Mouse (Mus musculus): ENCODE measurements around the gene Dkc1. TPM values are rescaled to one million over a fixed set of nuclear protein-coding genes. Genes with fewer than 3 reads are reported as not detected.
A peak's percentile ranks its signal among the peaks of the same experiment; 100 is the strongest.

The Dkc1 gene
- polyA plus RNA-seq, 2 experiments: 48.1 to 69.3 TPM

DNA sequence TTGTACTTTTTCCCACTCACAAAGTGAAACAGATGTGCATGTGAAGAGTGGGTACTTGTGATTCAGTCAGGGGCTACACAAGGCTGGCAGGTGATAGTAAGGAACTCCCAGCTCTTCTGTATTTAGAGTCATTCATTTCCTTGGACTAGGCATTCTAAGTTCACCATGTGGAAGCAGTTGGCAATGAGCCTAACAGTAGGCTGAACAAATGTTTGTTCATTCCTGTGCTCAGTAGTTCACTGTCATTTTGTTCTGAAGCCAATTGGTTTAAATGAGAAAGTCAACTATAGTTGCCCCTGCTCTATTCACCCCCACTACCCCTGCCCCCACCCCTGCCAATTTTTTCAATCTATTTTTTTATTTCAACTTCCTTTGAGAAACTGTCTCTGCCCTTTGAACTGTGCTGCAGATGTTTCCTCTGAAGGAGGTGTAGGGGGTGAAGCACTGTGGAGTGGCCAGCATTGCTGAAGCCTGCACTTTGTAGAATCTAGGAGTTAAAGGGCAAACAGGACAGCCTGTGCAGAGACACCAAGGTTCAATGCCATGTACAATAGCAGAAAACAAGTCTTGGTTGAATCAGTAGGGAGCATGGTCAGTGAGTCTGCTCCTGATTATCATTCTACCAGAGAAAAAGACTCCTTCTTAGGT is 32.8 kb downstream of the Dkc1 start:
- Histone ChIP-seq H3K27me3 (ENCODE audit: control insufficient read depth, insufficient read depth, low read length) (no peaks in the 10 kb centered on the region), H3K4me1 (replicated peaks; ENCODE audit: control insufficient read depth in 2 of 2, insufficient read depth in 2 of 2, low read length in 1 of 2) (peaks cover 6 to 11% of the 10 kb centered on the region in 2 experiments; a peak in 3 of 4 replicates), H3K4me3 (ENCODE audit: insufficient read depth in 1 of 2, low read depth in 2 of 2, low read length in 2 of 2) (peak overlapping the region; percentile 78 to 85), H3K9me3 (ENCODE audit: control insufficient read depth, low read length) (no peaks in the 10 kb centered on the region), H3K27ac (peak overlapping the region; percentile 63), H3K9ac (replicated peaks) (peak overlapping the region; percentile 83), H3K36me3 (replicated peaks; ENCODE audit: control insufficient read depth, insufficient read depth, low read depth) (peaks cover 15% of the 10 kb centered on the region), H3K4me2 (ENCODE audit: low read depth) (peak overlapping the region; percentile 77)
- TF ChIP-seq EP300 (IDR thresholded peaks at IDR 0.05; ENCODE audit: low read depth) (no peak), CTCF (IDR thresholded peaks at IDR 0.05; ENCODE audit: low read depth) (no peak)
- ATAC-seq (ENCODE audit: insufficient read depth): no peak
- DNase-seq (ENCODE audit: low read depth in 3 of 3, low spot score in 3 of 3): no peak

DNA sequence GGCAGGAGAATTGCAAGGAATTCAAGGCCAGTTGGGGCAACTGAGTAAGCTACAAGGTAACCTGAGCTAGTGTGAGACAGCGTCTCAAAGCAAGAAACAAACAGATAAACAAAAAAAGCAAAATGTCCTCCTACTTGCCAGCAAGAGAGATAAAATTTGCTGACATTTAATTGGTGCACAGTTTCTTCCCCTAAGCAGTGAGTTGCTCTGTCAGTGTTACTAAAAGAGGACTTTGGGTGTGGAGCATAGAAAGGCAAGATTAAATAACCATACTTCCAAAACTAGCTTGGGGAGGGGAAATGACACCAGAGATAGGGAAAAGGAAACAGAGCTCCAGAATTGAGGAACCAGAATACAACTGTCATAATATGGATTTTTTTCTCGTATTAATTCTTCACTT is 33.8 kb downstream of the Dkc1 start:
- H3K4me3 ChIP-seq (ENCODE audit: insufficient read depth in 1 of 2, low read depth in 2 of 2, low read length in 2 of 2): peak overlapping the region; percentile 78 to 85
- peaks cover 11% of the 10 kb centered on the region for H3K36me3 ChIP-seq (replicated peaks; ENCODE audit: control insufficient read depth, insufficient read depth, low read depth)
- DNase-seq (ENCODE audit: low read depth in 3 of 3, low spot score in 3 of 3) (peak; percentile 50 to 61 (median 58)), ATAC-seq (ENCODE audit: insufficient read depth) (peak; percentile 17; the same call in 1 of the 2 replicates)
- H3K4me2 ChIP-seq (ENCODE audit: low read depth): peak overlapping the region; percentile 77
- H3K9me3 ChIP-seq (ENCODE audit: control insufficient read depth, low read length): no peaks in the 10 kb centered on the region
- peaks cover 6 to 11% of the 10 kb centered on the region in 2 experiments; a peak in 3 of 4 replicates for H3K4me1 ChIP-seq (replicated peaks; ENCODE audit: control insufficient read depth in 2 of 2, insufficient read depth in 2 of 2, low read length in 1 of 2)
- peak overlapping the region; percentile 83 for H3K9ac ChIP-seq (replicated peaks)
- 2% methylated on average over 2 of the region's 2 CpGs for WGBS (ENCODE audit: insufficient replicate concordance)
- peak overlapping the region; percentile 92 for H3K27ac ChIP-seq
- TF ChIP-seq CTCF (IDR thresholded peaks at IDR 0.05; ENCODE audit: low read depth) (no peak), EP300 (IDR thresholded peaks at IDR 0.05; ENCODE audit: low read depth) (no peak)
- H3K27me3 ChIP-seq (ENCODE audit: control insufficient read depth, insufficient read depth, low read length): no peaks in the 10 kb centered on the region

DNA sequence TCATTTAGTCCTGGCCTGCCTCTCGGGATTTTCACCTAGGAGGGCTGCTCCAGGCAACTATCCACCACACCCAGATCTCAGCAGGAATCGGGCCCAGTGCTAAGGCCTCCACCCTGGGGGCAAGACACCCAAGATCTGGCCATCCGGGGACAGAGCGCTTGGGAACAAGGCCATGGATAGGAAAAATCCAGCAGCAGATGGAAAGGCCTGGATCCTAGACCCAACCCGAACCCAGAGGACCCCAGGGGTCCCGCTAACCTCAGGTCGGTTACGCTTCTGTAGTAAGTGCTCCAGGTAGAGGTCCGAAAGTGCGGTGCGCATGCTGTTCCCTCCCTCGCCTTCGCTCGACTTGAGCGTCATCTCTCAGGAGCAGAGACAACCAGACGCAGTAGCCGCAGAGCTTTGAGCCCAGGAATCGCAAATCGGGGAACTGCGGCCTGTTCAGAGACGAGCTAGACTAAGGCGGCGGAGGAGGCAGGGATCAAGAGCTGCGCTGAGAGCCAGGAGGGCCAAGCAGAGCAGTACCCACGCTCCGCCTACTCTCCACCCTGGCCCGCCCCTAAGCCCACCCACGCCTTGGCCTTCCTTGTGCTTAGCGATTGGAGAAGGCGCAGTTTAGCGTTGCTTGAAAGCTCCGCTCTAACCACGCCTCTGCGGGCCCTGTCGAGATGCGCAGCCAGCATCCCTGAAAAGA is 35.0 kb downstream of the Dkc1 start, which contains the start of gene Mpp1:
Mpp1 (minus strand) TSS at position 550 of the 694 bp plus-strand sequence.
- Histone ChIP-seq H3K27ac (peak within 1 kb of the TSS; percentile 92), H3K9me3 (ENCODE audit: control insufficient read depth, low read length) (no peaks in the 10 kb centered on the region), H3K4me3 (ENCODE audit: insufficient read depth in 1 of 2, low read depth in 2 of 2, low read length in 2 of 2) (peak within 1 kb of the TSS; percentile 78 to 85), H3K4me1 (replicated peaks; ENCODE audit: control insufficient read depth in 2 of 2, insufficient read depth in 2 of 2, low read length in 1 of 2) (peaks cover 6 to 11% of the 10 kb centered on the region in 2 experiments; a peak in 3 of 4 replicates), H3K36me3 (replicated peaks; ENCODE audit: control insufficient read depth, insufficient read depth, low read depth) (peaks cover under 1% of the 10 kb centered on the region), H3K27me3 (ENCODE audit: control insufficient read depth, insufficient read depth, low read length) (no peaks in the 10 kb centered on the region), H3K9ac (replicated peaks) (peak within 1 kb of the TSS; percentile 83), H3K4me2 (ENCODE audit: low read depth) (peak within 1 kb of the TSS; percentile 77)
- TF ChIP-seq EP300 (IDR thresholded peaks at IDR 0.05; ENCODE audit: low read depth): no peak
- no peak for TF ChIP-seq CTCF (IDR thresholded peaks at IDR 0.05; ENCODE audit: low read depth)
- ATAC-seq (ENCODE audit: insufficient read depth) (peak; percentile 98), DNase-seq (ENCODE audit: low read depth in 3 of 3, low spot score in 3 of 3) (peak; percentile 75 to 85 (median 81))
- WGBS (ENCODE audit: insufficient replicate concordance): 9% methylated on average over 35 of the region's 36 CpGs

DNA sequence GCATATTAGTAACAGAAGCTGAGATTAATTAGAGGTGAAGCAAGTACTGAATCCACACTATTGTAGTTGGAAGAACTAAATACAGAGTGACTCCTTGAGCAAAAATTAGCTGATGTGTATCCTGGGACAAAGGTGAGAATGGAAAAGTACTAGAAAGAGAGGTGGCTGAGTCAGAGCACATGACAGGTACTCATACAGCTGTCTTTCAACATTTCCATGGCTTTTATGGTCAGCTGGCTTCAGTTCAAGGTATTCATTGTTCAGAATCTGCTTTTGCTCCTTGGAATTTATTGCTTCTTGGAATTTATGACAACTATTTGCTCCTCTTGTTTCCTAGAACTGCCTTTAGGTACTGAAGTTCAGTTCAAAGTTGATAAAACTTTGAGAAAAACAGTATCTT is 41.3 kb downstream of the Dkc1 start:
- DNase-seq (ENCODE audit: low read depth in 3 of 3, low spot score in 3 of 3): no peak
- Histone ChIP-seq H3K27me3 (ENCODE audit: control insufficient read depth, insufficient read depth, low read length) (no peaks in the 10 kb centered on the region), H3K36me3 (replicated peaks; ENCODE audit: control insufficient read depth, insufficient read depth, low read depth) (no peaks in the 10 kb centered on the region), H3K4me2 (ENCODE audit: low read depth) (no peak overlapping the region), H3K4me1 (replicated peaks; ENCODE audit: control insufficient read depth in 2 of 2, insufficient read depth in 2 of 2, low read length in 1 of 2) (peaks cover 6 to 12% of the 10 kb centered on the region in 2 experiments), H3K9ac (replicated peaks) (no peak overlapping the region), H3K27ac (peak overlapping the region; percentile 62), H3K9me3 (ENCODE audit: control insufficient read depth, low read length) (no peaks in the 10 kb centered on the region), H3K4me3 (ENCODE audit: insufficient read depth in 1 of 2, low read depth in 2 of 2, low read length in 2 of 2) (no peak overlapping the region)
- TF ChIP-seq EP300 (IDR thresholded peaks at IDR 0.05; ENCODE audit: low read depth): no peak
- TF ChIP-seq CTCF (IDR thresholded peaks at IDR 0.05; ENCODE audit: low read depth): no peak
- no peak for ATAC-seq (ENCODE audit: insufficient read depth)

DNA sequence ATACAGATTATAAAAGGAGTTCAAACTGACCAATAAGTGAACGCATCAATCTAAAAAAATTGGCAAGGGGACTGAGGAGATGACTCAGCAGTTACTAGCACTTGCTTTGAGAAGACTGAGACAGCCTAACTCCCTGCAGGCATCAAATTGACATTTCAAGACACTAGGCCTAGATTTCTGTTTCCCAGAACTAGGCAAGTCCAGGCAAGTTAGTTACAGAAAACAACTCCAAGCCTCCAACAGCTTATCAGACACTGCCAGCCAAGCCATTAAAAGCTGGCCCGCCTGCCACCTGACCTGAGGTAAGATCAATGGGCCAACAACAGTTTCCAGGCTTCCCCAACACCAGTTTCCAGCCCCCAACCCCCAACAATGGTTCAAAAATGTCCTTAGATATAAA is 42.1 kb downstream of the Dkc1 start:
- no peak for TF ChIP-seq CTCF (IDR thresholded peaks at IDR 0.05; ENCODE audit: low read depth)
- peak; percentile 60 for TF ChIP-seq EP300 (IDR thresholded peaks at IDR 0.05; ENCODE audit: low read depth)
- Histone ChIP-seq H3K4me1 (replicated peaks; ENCODE audit: control insufficient read depth in 2 of 2, insufficient read depth in 2 of 2, low read length in 1 of 2) (peaks cover 6 to 12% of the 10 kb centered on the region in 2 experiments), H3K27ac (peak overlapping the region; percentile 70), H3K4me2 (ENCODE audit: low read depth) (no peak overlapping the region), H3K9me3 (ENCODE audit: control insufficient read depth, low read length) (no peaks in the 10 kb centered on the region), H3K27me3 (ENCODE audit: control insufficient read depth, insufficient read depth, low read length) (no peaks in the 10 kb centered on the region), H3K9ac (replicated peaks) (no peak overlapping the region; the same call in 1 of the 2 replicates), H3K36me3 (replicated peaks; ENCODE audit: control insufficient read depth, insufficient read depth, low read depth) (no peaks in the 10 kb centered on the region), H3K4me3 (ENCODE audit: insufficient read depth in 1 of 2, low read depth in 2 of 2, low read length in 2 of 2) (no peak overlapping the region)
- 16% methylated on average over 2 of the region's 2 CpGs for WGBS (ENCODE audit: insufficient replicate concordance)
- ATAC-seq (ENCODE audit: insufficient read depth): peak; percentile 91
- DNase-seq (ENCODE audit: low read depth in 3 of 3, low spot score in 3 of 3): peak; percentile 45 to 73 (median 47)

Data from liver, embryonic 14.5 days (tissue).